Mouse (Mus musculus): ENCODE data around the gene Rab37.

The Rab37 gene

GRCm38 (mm10) chr11:115198932-115199384 is 107.7 kb downstream of the Rab37 start:
- DNase-seq (ENCODE audit: low spot score): no peak

DNA sequence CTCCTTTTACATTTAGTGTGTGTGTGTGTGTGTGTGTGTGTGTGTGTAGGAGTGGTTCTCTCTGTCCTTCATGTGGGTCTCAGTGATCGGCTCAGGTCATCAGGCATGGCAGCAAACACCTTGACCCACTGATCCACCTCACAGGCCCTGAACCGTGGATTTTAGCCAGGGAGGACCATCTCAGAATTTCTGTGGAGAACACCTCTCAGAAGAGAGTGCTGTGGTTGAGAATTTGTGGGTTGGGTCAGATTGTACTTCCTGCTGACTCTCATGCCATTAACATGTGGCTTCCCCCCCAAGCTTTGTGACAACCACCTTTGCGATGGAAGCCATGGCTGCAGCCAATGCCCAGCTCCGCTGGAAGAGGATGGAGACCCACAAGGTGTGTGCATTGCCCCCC is 109.3 kb downstream of the Rab37 start:
- no peak for DNase-seq (ENCODE audit: low spot score)

DNA sequence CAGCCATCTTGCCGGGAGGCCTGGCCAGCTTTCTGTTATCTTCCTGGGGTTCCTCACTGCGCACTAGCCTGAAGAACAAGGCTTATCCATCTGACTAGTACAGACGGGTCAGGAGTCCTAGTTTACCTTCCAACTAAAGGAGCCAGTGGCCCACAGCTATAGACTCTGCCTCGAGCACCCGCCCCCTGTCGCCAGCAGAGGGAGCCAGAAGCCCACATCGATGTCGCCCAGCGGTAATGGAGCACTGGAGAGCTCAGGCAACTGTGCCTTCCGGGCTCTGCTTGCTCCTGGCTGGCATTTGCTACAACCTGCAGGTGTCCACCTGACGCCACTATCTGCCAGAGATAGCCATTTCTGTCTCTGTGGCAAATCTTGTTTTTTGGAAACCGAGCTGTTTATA is 111.1 kb downstream of the Rab37 start:
- DNase-seq (ENCODE audit: low spot score): peak; percentile 69

DNA sequence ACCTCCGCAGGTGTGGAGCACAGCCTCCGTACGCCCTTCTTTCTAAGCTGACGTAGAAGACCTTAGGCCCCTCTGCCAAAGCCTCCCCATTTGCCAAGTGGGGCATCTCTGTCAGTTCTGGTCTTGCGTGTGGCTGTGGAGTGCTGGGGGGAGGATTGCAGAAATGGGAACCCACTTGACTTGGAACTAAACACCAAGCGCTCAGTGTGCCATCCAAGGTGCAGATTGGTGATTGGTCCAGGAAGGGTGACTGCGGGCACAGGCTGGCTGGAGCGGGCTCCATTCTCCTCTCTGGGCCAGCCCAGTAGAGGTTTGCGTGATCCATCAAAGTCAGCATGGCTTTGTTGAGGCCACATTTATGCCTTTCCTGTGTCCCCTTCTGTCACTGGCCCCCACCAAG is 111.5 kb downstream of the Rab37 start:
- DNase-seq (ENCODE audit: low spot score): no peak

- DNase-seq (ENCODE audit: low spot score): no peak
Measured at GRCm38 (mm10) chr11:115208126-115208525, 116.9 kb downstream of the Rab37 start.

DNA sequence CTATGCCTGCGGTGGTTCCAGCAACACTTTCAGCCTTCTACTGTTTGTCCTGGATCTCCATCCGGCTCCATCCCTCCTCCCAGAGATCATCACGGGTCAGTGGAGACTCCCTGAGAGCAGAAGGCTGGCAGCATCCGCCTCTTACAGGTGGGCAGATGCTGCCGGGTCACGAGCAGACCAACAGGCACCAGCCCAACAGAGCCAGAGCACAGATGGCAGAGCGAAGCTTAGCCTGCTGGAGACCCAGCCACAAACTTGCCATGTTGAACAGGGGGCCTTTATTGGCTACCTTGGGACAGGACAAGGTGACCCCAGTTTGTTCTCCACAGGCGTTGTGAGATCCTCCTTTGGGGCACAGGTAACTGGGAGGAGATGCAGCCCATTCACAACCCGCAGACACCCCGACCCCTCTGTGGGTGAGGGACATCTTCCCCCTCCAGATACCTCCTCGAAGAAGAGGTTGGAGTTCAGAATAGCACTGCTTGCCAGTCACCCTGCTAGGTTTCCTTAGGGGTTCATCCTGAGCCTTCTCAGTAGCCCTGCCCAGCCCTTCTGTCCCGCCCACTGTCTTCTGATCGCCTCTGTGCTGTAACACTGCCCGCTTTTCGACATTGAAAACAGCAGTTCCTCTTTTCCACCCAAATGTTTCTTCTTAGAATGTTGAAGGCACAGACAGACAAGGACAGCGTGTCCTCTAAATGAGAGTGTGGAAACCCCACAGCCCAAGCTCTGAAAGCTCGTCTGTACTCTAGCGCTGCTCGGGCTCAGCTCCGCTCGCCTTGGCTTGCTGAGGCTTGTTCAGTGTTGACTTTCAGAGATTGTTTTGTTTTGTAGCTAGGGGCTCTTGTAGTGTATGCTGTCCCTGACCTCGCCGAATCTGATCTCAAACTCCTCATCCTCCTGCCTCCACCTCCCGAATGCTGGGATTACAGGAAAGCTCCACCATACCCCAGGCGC is 117.8 kb downstream of the Rab37 start:
- no peak for DNase-seq (ENCODE audit: low spot score)

DNA sequence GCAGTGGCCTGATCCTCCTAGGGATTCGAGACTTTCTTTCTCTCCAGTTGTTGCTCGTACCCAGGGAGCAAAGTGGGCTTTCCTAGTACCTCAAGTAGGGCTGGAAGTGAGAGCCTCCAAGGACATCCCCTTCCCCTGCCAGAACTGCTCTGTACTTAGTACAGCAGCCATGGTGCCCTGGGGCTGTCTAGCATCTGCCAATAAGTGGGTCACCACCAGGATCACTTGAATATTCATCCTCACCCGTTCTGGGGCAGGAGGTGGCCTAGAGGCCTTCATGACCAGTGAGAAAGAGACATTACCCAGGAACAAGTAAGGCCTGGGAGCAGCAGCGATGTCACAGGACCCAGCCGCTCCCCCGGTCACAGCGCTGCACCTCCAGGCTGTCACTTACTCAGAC is 118.7 kb downstream of the Rab37 start:
- no peak for DNase-seq (ENCODE audit: low spot score)
